Mouse (Mus musculus) kidney, postnatal 25 days (tissue): ENCODE data around the gene Shf.
"Not testable (repeated sequence)": the region's sequence is repeated elsewhere in the genome, so short reads cannot be mapped to it uniquely, and the experiment has no call there.

Source experiments
- DNase-seq, 2 experiments: peaks; one replicate each; pipeline ENCODE4 v3.0.0; 2021; ENCODE audit warnings: mixed read lengths in 2 of 2

Gene Shf

DNA sequence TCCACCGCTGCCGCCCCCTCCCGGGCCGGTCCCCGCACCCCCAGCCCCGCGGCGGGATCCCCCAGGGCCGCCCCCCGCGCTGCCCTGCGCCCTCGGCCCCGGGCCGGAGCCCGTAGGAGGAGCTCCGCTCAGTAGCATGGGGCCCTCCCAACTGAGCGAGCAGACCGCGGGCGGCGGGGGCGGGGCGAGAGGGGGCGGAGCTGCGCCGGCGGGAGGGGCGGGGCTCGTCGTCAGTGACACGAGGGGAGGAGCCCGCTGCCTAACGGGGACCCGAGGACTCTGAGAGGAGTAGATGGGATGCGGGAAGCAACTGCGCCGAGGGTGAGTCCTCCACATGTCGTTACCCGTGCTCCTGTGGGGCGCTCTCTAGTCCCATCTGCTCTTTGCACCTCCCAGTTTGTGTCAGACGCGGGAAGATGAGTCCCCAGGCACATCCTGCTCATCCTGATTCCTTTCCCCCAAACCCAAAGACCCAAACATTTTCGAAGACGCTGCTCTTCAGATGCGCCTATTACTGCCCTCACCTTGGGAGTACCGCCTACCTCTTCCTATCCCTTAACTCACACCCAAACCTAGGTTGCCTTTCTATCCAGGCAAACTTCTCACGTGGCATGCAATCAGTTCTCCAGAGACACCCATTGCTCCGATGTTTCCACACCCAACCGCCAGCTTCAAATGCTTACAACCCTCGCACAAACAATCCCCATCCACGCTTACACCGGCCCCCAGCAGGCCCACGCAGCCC, at the start of gene Shf:
Gene Shf, minus strand, starts transcription at position 168 of the 745 bp plus-strand sequence.
- peak; percentile 91 to 94 for DNase-seq

GRCm38 (mm10) chr2:122408928-122409327, 40.0 kb upstream of the Shf start:
- DNase-seq, result no peak

GRCm38 (mm10) chr2:122407607-122408006, 38.6 kb upstream of the Shf start:
- DNase-seq, result no peak

GRCm38 (mm10) chr2:122396150-122396549, 27.2 kb upstream of the Shf start:
- DNase-seq, result no peak

- DNase-seq, result not testable (repeated sequence)
Measured at GRCm38 (mm10) chr2:122387135-122387534, 18.2 kb upstream of the Shf start.

DNA sequence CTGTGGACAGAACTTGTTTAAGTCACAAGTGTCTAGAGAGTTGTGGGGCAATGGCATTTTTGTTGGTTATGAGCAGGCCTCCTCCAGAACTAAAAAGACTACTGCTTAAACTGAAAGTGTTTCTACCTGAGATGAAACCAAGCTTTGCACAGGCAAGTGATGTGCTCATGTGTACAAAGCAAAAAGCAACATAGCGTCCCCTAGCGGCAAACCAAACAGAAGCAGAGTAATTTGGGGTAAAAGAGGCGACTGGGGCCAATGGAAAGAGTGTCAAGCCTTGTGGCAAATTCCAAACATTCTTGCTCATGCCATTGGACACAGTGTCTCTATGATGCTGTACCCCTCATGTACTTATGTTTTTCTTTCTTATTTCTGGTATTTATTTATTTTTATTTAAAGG, 16.1 kb upstream of the Shf start:
- DNase-seq, result no peak

GRCm38 (mm10) chr2:122382121-122382520, 13.2 kb upstream of the Shf start:
- no peak for DNase-seq

DNA sequence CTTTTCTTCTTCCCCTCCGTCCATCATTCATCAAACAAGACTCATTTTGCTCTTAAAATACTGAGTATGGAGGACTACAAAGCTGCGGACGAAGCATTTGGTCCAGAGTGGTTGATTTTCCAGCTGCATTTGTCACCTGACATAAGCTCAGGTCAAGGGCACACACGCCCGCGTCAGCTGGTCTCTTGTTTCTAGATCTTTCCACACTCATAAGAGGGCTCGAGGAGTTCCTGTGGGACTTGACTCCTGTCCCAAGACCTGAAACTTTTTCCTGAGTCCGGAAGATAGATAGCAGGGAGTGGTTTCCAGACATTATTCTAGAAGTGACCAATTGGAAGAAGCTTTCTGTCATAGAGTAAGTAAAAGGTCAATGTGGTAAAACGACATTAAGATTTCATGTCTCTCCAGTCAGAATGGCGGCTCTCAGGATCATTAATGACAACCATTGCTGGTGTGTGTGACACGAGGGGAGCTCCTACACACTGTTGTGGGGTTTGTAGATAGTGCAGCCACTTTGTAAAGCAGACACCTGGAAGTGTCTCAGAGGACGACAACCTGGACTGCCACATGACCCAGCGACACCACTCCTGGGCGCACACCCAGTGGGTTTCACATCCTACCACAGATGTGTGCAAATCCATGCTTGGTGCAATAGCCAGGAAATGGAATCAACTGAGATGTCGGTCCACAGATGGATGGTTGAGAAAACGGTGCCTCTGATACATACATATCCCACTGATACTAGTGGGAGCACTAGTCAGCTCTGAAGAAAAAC, 12.6 kb upstream of the Shf start:
- peak; percentile 44 to 68 for DNase-seq

DNA sequence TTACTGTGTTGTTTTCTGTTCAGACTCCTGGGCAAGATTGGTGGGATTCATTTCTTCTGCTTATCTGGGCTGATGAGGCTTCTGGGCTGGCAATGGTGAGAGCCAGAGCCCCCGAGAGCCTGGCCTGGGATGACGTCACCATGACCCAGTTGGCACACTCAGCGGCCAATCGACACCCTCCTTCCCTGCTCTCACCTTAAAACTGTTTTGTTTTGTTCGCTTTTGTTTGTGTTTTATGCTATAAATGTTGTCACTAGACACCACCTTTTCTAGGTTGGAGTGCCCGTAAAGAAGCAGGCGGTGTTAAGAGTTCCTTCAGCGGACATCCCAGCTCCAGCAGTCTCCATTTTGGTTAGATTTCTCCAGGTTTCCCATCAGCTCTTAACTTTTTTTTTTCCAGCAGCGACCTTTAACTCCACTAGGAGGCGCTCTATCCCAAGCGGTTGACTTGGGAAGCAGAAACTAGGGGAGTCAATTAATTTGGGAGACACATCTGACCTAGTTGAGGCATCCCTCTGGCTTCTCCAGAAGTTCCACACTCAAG, 11.9 kb upstream of the Shf start:
- peak; percentile 55 to 67 for DNase-seq

DNA sequence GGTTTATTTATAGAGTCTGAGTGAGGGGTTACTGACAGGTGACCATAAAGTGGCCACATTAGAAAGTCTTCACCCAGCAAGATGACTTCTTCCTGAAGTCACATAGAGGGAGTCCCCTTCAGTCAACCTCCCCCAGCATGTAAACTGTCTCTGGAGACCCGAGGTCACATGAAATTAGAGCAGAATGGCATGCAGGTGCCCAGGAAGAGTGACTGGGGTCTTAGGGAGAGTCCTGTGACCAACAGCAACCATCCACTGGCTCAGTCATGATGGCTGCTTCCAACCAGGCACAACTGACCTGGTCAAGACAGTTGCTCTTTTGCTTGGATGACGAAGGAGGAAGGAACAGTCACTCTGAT, 10.3 kb upstream of the Shf start:
- no peak for DNase-seq

- DNase-seq, result peak; percentile 54 to 66
Measured at GRCm38 (mm10) chr2:122378421-122379291, 9.7 kb upstream of the Shf start.

DNA sequence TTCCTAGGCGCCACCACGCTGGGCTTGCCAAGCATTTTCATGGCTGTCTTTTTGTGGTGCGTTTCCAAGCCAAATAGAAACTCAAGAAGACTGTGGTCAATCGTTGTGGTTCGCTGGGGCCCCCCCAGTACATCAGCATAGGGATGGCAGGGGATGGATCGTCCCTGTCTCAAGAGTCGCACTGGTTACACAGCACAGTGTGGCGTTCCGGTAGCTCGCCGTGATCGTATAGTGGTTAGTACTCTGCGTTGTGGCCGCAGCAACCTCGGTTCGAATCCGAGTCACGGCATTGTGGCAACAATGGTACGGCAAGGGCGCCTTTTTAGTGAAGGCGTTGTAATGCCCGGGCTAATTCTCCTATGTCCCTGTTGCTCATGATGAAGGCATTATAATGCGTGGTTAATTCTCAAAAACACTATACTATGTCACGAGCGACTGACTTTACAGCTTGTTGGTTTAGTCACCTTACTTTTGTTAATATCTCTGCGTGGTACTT, 8.8 kb upstream of the Shf start:
- peak; percentile 77 for DNase-seq

- peak; percentile 98 to 99 for DNase-seq
Measured at GRCm38 (mm10) chr2:122377215-122377674, 8.3 kb upstream of the Shf start.

- DNase-seq, result peak; percentile 50 to 66
Measured at GRCm38 (mm10) chr2:122376041-122376561, 7.1 kb upstream of the Shf start.

DNA sequence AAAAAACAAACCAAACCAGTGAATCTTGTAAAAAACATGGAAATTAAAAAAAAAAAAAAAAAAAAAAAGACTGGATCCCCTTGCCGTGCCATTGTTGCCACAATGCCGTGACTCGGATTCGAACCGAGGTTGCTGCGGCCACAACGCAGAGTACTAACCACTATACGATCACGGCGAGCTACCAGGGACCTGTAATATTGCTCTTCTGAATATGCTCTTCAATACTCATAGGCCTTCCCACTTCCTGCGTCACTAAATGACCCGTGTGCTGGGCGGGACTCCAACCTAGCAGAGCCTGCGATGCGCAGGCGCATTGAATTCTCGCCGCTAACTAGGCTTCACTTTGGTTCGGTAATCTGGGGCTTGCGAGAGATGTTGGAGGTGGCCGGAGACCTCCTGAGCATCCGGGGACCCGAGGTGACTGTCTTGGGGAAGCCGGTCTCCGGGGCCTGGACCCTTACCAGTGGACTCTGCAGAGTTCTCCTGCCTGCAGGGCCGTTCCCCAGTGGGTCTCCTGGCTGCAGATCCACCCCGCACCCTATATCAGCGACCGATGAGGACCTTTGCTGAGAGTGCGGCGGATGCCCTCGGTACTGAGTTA, 6.5 kb upstream of the Shf start:
- DNase-seq, result peak; percentile 95 to 96

DNA sequence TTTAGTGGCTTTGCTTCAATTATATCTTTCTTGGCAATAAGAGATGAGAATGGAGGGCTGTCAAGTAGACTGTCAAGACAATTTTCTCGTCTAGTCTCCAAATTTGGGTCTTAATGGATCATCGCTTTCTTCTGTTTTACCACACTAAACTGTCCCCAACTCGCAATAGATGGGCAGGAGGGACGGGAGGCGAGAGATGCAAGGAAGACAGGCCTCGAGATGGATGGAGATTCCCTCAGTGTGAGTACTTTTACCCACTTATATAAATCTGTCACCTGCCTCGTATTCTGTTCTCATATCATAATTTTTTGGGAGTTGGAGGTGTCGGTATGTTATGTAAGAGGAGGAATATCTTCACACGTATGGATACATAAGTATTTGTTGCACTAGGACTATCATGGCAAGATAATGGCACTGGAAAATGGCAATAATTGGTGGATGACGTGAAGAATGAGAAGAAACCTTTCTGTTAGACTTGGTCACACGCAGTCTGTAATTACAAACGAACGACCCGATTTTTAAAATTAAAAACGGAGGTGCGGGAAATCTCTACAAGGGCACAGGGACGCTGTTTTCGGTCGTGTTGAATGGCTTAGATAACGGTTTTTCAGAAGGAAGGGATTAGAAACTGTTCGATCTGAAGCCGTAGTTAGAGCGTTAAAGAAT, 5.8 kb upstream of the Shf start:
- DNase-seq, result no peak

DNA sequence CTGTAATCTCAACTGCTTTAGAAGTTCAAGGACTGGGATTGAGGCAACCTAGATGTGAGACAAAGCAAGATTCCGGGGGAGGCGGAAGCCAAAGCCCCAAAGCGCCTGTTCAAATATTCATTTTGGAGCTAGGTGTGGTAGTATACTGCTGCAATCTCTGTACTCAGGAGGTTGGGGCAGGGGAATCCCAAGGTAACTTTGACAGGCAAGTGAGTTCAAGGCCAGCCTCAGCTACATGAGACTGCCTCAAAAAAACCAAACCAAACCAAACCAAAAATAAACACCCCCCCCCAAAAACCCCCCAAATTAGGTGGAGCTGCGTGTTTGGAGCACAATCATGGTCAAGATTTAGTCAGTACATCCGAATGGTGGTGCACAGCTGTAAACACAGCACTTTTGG, 5.0 kb upstream of the Shf start:
- no peak for DNase-seq

DNA sequence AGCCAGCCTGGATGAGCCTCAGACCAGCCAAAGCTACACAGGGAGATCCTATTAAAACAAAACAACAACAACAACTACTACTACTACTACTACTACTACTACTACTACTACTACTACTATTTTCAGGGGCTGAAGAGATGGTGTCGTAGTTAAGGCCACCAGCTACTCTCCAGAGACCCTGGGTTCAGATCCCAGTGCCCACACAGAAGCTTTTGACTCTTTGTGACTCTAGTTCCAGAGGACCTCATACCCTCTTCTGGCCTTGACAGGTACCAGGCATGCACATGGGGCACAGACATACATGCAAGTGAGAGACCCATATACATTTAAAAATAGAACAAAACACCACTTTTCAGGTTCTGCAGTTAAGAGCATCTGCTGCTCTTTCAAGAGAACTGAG, 3.6 kb upstream of the Shf start:
- DNase-seq, result no peak

DNA sequence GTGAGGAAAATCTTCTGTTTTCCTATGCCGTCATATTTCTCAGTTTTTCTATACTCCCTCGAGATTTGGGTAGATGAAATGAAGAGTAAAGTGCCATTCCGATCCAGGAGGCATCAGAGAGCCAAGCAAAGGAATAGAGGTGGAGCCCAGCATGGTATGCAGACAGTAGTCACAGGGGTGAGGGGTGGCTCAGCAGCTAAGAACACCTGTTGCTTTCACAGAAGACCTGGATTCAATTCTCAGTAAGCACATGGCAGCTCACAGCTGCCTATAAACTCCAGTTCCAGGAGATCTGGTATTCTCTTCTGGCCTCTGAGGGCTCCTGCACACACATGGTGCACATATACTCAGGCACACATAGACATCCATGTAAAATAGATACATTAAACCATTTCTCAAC, 3.1 kb upstream of the Shf start:
- DNase-seq, result no peak

GRCm38 (mm10) chr2:122370101-122370750, 1.3 kb upstream of the Shf start:
- DNase-seq, result no peak
